Mouse (Mus musculus) cerebellum, adult 2 months (tissue): ENCODE results near the gene Gm4312.
"Not testable (repeated sequence)": the region's sequence is repeated elsewhere in the genome, so short reads cannot be mapped to it uniquely, and the experiment has no call there.

Experiments
- CTCF ChIP-seq: fragments of 200-500 bp; IDR thresholded peaks from 2 replicates; pipeline ENCODE4 v1.5.1; 2011; ENCODE audit warnings: low read depth, mild to moderate bottlenecking, control low read depth, low read length, moderate library complexity, borderline replicate concordance; ENCODE audit not compliant: insufficient read depth
- POLR2A ChIP-seq: fragments of 200-500 bp; IDR thresholded peaks from 2 replicates; pipeline ENCODE4 v1.6.1; 2011; ENCODE audit warnings: low read length, control low read depth, borderline replicate concordance; ENCODE audit not compliant: insufficient read depth

GRCm38 (mm10) chr10:100356841-100357240 lies 25.5 kb downstream of the Gm4312 start:
- not testable (repeated sequence) for TF ChIP-seq CTCF, POLR2A
